Mouse (Mus musculus): ENCODE data around the gene Plch2. TPM values are rescaled to one million over a fixed set of nuclear protein-coding genes. Genes with fewer than 3 reads are reported as not detected.

The Plch2 gene
- 5.2 and 6.7 TPM in 2 replicates for polyA plus RNA-seq (2014; fragmentation: Nextera tagmentation; extraction: Ambion mirVana)

GRCm38 (mm10) chr4:155056724-155057123 is at the start of gene Plch2:
Plch2 (minus strand) TSS chr4:155056784.
- H3K9me3 ChIP-seq (ENCODE audit: low read depth, low read length): no peaks in the 10 kb centered on the region
- H3K36me3 ChIP-seq (ENCODE audit: insufficient read depth): no peaks in the 10 kb centered on the region
- H3K4me3 ChIP-seq (ENCODE audit: low read depth, low read length): no peak within 1 kb of the TSS
- ATAC-seq (ENCODE audit: insufficient read depth) (peak; percentile 28; the same call in 1 of the 2 replicates), DNase-seq (no peak)
- H3K4me1 ChIP-seq (ENCODE audit: insufficient read depth): no peaks in the 10 kb centered on the region
- no peak within 1 kb of the TSS; the same call in 1 of the 2 replicates for H3K9ac ChIP-seq
- TF ChIP-seq CTCF (IDR thresholded peaks at IDR 0.05; ENCODE audit: low read depth): no peak
- no peak within 1 kb of the TSS for H3K4me2 ChIP-seq
- no peaks in the 10 kb centered on the region for H3K27me3 ChIP-seq (ENCODE audit: insufficient read depth, low read length)
- WGBS: 68% methylated on average over 10 of the region's 10 CpGs
- no peak within 1 kb of the TSS for H3K27ac ChIP-seq (ENCODE audit: low read depth)

DNA sequence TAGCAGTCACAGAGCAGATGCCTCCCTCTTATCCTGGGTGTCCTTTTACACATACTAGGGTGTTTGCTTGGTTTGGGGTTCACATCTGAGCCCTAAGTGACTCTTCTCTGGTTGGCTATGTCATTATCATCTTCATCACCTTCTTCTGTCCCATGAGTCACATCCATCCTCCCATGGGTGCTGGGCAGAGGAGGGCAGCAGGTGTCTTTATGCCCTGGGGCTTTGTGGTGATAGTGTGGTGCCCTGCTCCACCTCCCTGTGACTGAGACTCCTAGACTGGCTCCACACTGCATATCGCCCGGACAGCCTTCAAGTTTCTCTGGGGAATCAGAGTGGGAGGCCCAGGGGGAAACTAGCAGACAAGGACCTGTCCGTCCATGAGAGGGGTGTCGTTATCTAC is 42.0 kb upstream of the Plch2 start:
- ATAC-seq (ENCODE audit: insufficient read depth) (no peak), DNase-seq (no peak)
- 66% methylated on average over 4 of the region's 4 CpGs for WGBS
- H3K4me1 ChIP-seq (ENCODE audit: insufficient read depth): no peaks in the 10 kb centered on the region
- no peaks in the 10 kb centered on the region for H3K9me3 ChIP-seq (ENCODE audit: low read depth, low read length)
- no peak for TF ChIP-seq CTCF (IDR thresholded peaks at IDR 0.05; ENCODE audit: low read depth)
- H3K4me3 ChIP-seq (ENCODE audit: low read depth, low read length): no peak overlapping the region
- no peaks in the 10 kb centered on the region for H3K36me3 ChIP-seq (ENCODE audit: insufficient read depth)
- no peaks in the 10 kb centered on the region for H3K27me3 ChIP-seq (ENCODE audit: insufficient read depth, low read length)
- H3K4me2 ChIP-seq: no peak overlapping the region
- H3K27ac ChIP-seq (ENCODE audit: low read depth): no peak overlapping the region
- no peak overlapping the region for H3K9ac ChIP-seq

DNA sequence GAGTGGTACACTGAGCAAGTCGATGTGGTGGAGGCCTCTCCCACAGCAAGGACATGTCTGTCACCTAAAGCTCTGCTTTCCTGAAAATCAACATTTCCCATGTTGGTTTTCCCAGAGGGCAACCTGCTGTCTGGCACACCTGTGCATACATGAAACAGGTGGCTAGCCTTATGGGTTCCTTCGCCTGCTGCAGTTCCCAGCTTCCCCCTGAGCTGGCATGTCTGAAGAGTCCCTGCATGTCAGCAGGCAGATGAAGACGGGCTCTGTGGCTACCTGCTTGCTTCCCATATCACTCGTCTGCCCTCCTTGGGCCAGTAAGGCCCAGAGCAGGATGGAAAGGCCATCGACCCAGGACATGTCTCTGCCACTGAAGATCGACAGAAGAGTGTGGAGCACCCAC is 40.9 kb upstream of the Plch2 start:
- Histone ChIP-seq H3K4me1 (ENCODE audit: insufficient read depth) (no peaks in the 10 kb centered on the region), H3K9me3 (ENCODE audit: low read depth, low read length) (no peaks in the 10 kb centered on the region), H3K4me2 (no peak overlapping the region), H3K9ac (no peak overlapping the region), H3K4me3 (ENCODE audit: low read depth, low read length) (no peak overlapping the region), H3K27me3 (ENCODE audit: insufficient read depth, low read length) (no peaks in the 10 kb centered on the region), H3K36me3 (ENCODE audit: insufficient read depth) (no peaks in the 10 kb centered on the region), H3K27ac (ENCODE audit: low read depth) (no peak overlapping the region)
- 80% methylated on average over 6 of the region's 6 CpGs for WGBS
- TF ChIP-seq CTCF (IDR thresholded peaks at IDR 0.05; ENCODE audit: low read depth): no peak
- ATAC-seq (ENCODE audit: insufficient read depth): no peak
- no peak for DNase-seq

DNA sequence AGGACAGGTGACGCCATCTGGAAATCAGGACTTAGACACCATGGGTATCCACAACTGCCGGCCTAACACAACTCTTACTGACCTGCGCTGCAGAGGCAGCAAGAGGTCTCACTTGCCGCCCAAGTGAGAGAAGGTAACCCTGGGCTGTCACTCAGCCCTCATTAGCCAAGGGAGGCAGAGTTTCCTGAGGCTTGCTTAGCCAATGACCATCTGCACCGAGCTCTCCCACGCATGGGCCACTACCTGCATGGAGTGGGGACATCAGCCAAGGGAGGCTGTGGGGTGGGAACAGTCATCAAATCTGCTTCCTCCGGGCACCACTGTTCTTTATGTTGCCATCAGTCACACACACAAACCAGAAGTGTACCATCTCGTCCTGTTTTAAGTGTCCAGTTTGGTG is 39.4 kb upstream of the Plch2 start:
- ATAC-seq (ENCODE audit: insufficient read depth) (no peak), DNase-seq (no peak)
- Histone ChIP-seq H3K4me3 (ENCODE audit: low read depth, low read length) (no peak overlapping the region), H3K27ac (ENCODE audit: low read depth) (no peak overlapping the region), H3K9ac (no peak overlapping the region), H3K27me3 (ENCODE audit: insufficient read depth, low read length) (no peaks in the 10 kb centered on the region), H3K4me1 (ENCODE audit: insufficient read depth) (no peaks in the 10 kb centered on the region), H3K9me3 (ENCODE audit: low read depth, low read length) (no peaks in the 10 kb centered on the region), H3K36me3 (ENCODE audit: insufficient read depth) (0 out of 2 replicates have a peak, but pooled peaks cover 4% of the 10 kb centered on the region), H3K4me2 (no peak overlapping the region)
- WGBS: 74% methylated on average over 8 of the region's 8 CpGs
- no peak for TF ChIP-seq CTCF (IDR thresholded peaks at IDR 0.05; ENCODE audit: low read depth)

- ATAC-seq (ENCODE audit: insufficient read depth) (peak; percentile 79), DNase-seq (peak; percentile 96)
- H3K27me3 ChIP-seq (ENCODE audit: insufficient read depth, low read length): no peaks in the 10 kb centered on the region
- WGBS: 41% methylated on average over 8 of the region's 8 CpGs
- H3K9ac ChIP-seq: no peak overlapping the region
- peak; percentile 99 for TF ChIP-seq CTCF (IDR thresholded peaks at IDR 0.05; ENCODE audit: low read depth)
- no peak overlapping the region for H3K4me2 ChIP-seq
- H3K27ac ChIP-seq (ENCODE audit: low read depth): peak overlapping the region; percentile 38; the same call in 1 of the 2 replicates
- H3K4me1 ChIP-seq (ENCODE audit: insufficient read depth): no peaks in the 10 kb centered on the region
- H3K36me3 ChIP-seq (ENCODE audit: insufficient read depth): 0 out of 2 replicates have a peak, but pooled peaks cover 4% of the 10 kb centered on the region
- no peaks in the 10 kb centered on the region for H3K9me3 ChIP-seq (ENCODE audit: low read depth, low read length)
- H3K4me3 ChIP-seq (ENCODE audit: low read depth, low read length): no peak overlapping the region
These were observed 38.8 kb upstream of the Plch2 start for GRCm38 (mm10) chr4:155095238-155095900.

DNA sequence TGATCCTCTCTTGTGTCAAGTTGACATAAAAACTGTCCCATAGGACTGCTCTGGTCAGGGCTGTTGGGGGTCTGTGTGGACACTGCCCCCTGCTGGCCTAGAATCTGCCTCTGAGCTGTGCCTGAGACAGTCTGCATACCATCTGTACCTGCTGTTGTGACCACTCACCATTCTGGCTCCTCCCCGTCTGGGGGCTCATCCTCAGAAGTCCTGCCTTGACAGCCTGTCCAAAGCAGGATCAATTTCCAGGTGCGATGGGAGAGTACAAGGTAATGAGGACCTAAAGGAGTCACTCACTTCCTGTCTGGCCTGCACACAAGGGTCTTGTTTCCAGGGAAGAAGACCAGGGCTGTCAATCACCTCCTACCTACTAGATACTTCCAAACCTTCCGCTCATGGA is 38.0 kb upstream of the Plch2 start:
- no peak overlapping the region for H3K4me2 ChIP-seq
- H3K27me3 ChIP-seq (ENCODE audit: insufficient read depth, low read length): no peaks in the 10 kb centered on the region
- peak; percentile 63; the same call in 1 of the 2 replicates for ATAC-seq (ENCODE audit: insufficient read depth)
- TF ChIP-seq CTCF (IDR thresholded peaks at IDR 0.05; ENCODE audit: low read depth): peak; percentile 84
- 0 out of 2 replicates have a peak, but pooled peaks cover 4% of the 10 kb centered on the region for H3K36me3 ChIP-seq (ENCODE audit: insufficient read depth)
- no peak overlapping the region for H3K9ac ChIP-seq
- no peaks in the 10 kb centered on the region for H3K9me3 ChIP-seq (ENCODE audit: low read depth, low read length)
- 61% methylated on average over 3 of the region's 3 CpGs for WGBS
- peak; percentile 69 for DNase-seq
- no peak overlapping the region for H3K4me3 ChIP-seq (ENCODE audit: low read depth, low read length)
- H3K27ac ChIP-seq (ENCODE audit: low read depth): no peak overlapping the region
- H3K4me1 ChIP-seq (ENCODE audit: insufficient read depth): no peaks in the 10 kb centered on the region

GRCm38 (mm10) chr4:155093431-155094149 is 37.0 kb upstream of the Plch2 start:
- DNase-seq (no peak), ATAC-seq (ENCODE audit: insufficient read depth) (no peak)
- TF ChIP-seq CTCF (IDR thresholded peaks at IDR 0.05; ENCODE audit: low read depth): no peak
- 0 out of 2 replicates have a peak, but pooled peaks cover 4% of the 10 kb centered on the region for H3K36me3 ChIP-seq (ENCODE audit: insufficient read depth)
- H3K4me1 ChIP-seq (ENCODE audit: insufficient read depth): no peaks in the 10 kb centered on the region
- no peak overlapping the region for H3K9ac ChIP-seq
- H3K4me3 ChIP-seq (ENCODE audit: low read depth, low read length): no peak overlapping the region
- 74% methylated on average over 7 of the region's 7 CpGs for WGBS
- H3K27ac ChIP-seq (ENCODE audit: low read depth): no peak overlapping the region
- H3K9me3 ChIP-seq (ENCODE audit: low read depth, low read length): no peaks in the 10 kb centered on the region
- no peaks in the 10 kb centered on the region for H3K27me3 ChIP-seq (ENCODE audit: insufficient read depth, low read length)
- H3K4me2 ChIP-seq: no peak overlapping the region

Measured in lung, embryonic 14.5 days (tissue).